Mouse (Mus musculus): ENCODE measurements around the gene Rab23.

Gene Rab23

GRCm38 (mm10) chr1:33768091-33768787 is 48.6 kb downstream of the Rab23 start:
- peak; percentile 63 for DNase-seq

GRCm38 (mm10) chr1:33768827-33769226 is 49.1 kb downstream of the Rab23 start:
- DNase-seq = peak; percentile 42

- DNase-seq = peak; percentile 75
Measured at GRCm38 (mm10) chr1:33771621-33772020, 51.9 kb downstream of the Rab23 start.

GRCm38 (mm10) chr1:33772106-33772505 is 52.4 kb downstream of the Rab23 start:
- peak; percentile 4 for DNase-seq

GRCm38 (mm10) chr1:33776175-33776611 is 56.5 kb downstream of the Rab23 start:
- peak; percentile 55 for DNase-seq

- peak; percentile 64 for DNase-seq
Measured at GRCm38 (mm10) chr1:33784561-33784960, 64.9 kb downstream of the Rab23 start.

GRCm38 (mm10) chr1:33788072-33788471 is 68.4 kb downstream of the Rab23 start:
- peak; percentile 22 for DNase-seq

GRCm38 (mm10) chr1:33788493-33788892 is 68.8 kb downstream of the Rab23 start:
- peak; percentile 71 for DNase-seq

Data from heart, adult 11 months (tissue).